Mouse (Mus musculus) liver, embryonic 16.5 days (tissue): ENCODE measurements around the gene S1pr3. TPM values are rescaled to one million over a fixed set of nuclear protein-coding genes. Genes with fewer than 3 reads are reported as not detected.

ENCODE experiments used
- ATAC-seq: fragments of 200-750 bp; cut with Nextera tagmentation; 2 replicates; pipeline ENCODE4 v1.8.0; 2017; ENCODE audit warnings: low read depth, mild to moderate bottlenecking, moderate number of reproducible peaks, moderate library complexity
- H3K27ac ChIP-seq: fragments of 300-500 bp; sonication (generic); 2 replicates; pipeline ENCODE4 v1.5.1; 2014; ENCODE audit warnings: mild to moderate bottlenecking, low read length
- H3K27me3 ChIP-seq: fragments of 300-500 bp; sonication (generic); 2 replicates; pipeline ENCODE4 v1.6.1; 2014; ENCODE audit warnings: low read depth, low read length, mixed read lengths; ENCODE audit not compliant: control insufficient read depth, insufficient read depth
- H3K36me3 ChIP-seq: fragments of 300-500 bp; sonication (generic); 2 replicates; pipeline ENCODE4 v1.6.1; 2014; ENCODE audit warnings: mild to moderate bottlenecking; ENCODE audit not compliant: control insufficient read depth, insufficient read depth
- H3K4me1 ChIP-seq: fragments of 300-500 bp; sonication (generic); 2 replicates; pipeline ENCODE4 v1.6.1; 2014; ENCODE audit warnings: low read depth, low read length, mixed read lengths; ENCODE audit not compliant: control insufficient read depth
- H3K4me2 ChIP-seq: fragments of 300-500 bp; sonication (generic); 2 replicates; pipeline ENCODE4 v1.6.1; 2014; ENCODE audit warnings: low read depth, low read length, mixed read lengths
- H3K4me3 ChIP-seq: fragments of 300-500 bp; sonication (generic); 2 replicates; pipeline ENCODE4 v1.5.1; 2014; ENCODE audit warnings: low read depth, mild to moderate bottlenecking, low read length
- H3K9ac ChIP-seq: fragments of 300-500 bp; sonication (generic); 2 replicates; pipeline ENCODE4 v1.6.1; 2014; ENCODE audit warnings: low read depth, low read length
- H3K9me3 ChIP-seq: fragments of 300-500 bp; sonication (generic); replicated peaks from 2 replicates; pipeline ENCODE4 v1.6.1; 2016; ENCODE audit warnings: low read length; ENCODE audit not compliant: control insufficient read depth
- WGBS: fragments of 180-500 bp; shearing (Covaris S2); extraction: QIAGEN DNeasy Blood & Tissue Kit; methylation state at CpG from one replicate; pipeline ENCODE4 v1.1.7; 2014; ENCODE audit not compliant: insufficient replicate concordance; 5-methylcytosine and 5-hydroxymethylcytosine counted together
- polyA plus RNA-seq: library from polyadenylated mRNA; unstranded; fragments of >200 nt; fragmentation: Nextera tagmentation; extraction: Ambion mirVana; gene quantifications from 2 replicates; pipeline ENCODE4 v1.2.1, GENCODE M21; 2015

S1pr3 gene
- polyA plus RNA-seq, 1 experiment from 2014 or later, result 1.5 TPM

DNA sequence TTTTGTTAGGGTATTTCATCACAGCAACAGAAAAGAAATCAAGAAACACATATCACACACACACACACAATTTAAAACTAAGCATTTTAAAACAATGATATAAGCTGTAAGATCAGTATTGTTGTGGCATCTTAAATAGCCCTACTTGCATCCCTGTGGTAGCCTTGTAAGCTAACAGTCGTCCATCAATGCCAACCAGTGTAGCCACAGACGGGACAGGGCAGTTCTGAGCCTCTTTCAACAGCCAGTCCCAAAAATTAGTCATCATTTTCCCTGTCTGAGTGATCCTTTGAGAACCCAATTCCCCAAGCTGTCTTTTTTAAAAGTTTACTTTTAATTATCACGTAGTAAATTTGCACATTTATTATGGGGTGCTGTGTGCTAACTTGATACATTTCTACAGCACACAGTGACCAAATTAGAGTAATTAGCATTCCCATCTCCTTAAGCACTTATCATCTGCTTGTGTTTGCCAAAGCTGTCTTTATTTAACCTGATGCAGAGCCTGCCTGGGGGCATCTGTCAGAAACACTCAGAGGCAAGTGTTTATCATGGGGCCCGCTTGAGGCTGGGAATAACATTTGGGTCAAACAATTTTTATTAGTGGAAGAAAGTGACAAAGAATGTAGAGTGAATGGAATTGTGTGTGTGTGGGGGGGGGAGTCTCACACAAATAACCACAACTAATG lies 47.9 kb downstream of the S1pr3 start:
- Histone ChIP-seq H3K27me3 (no peaks in the 10 kb centered on the region), H3K4me3 (no peak overlapping the region), H3K4me1 (no peaks in the 10 kb centered on the region), H3K4me2 (no peak overlapping the region), H3K9ac (no peak overlapping the region), H3K9me3 (no peaks in the 10 kb centered on the region), H3K36me3 (no peaks in the 10 kb centered on the region), H3K27ac (no peak overlapping the region)
- 34% methylated on average over 4 of the region's 4 CpGs for WGBS
- ATAC-seq, result no peak

DNA sequence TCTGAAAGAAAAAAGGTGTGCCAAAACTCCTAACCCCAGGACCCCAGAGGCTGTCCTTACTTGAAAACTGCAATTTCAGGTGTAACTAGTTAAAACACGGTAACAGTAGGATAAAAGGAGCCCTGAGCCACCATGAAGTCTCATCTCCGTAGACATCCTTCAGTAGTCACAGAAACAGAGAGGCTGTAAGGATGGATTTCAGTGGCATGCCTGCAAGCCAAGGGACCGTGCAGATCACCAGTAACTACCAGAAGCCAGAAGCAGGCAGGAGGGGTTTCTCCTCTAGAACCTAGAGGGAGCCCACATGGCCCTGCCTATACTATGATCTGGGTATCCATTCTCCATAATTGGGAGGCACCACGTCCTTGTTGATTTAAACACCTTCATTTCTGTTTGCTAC lies 55.9 kb downstream of the S1pr3 start:
- ATAC-seq, result no peak
- no peak overlapping the region for H3K9ac ChIP-seq
- H3K36me3 ChIP-seq, result no peaks in the 10 kb centered on the region
- no peaks in the 10 kb centered on the region for H3K9me3 ChIP-seq
- H3K4me1 ChIP-seq, result no peaks in the 10 kb centered on the region
- H3K27ac ChIP-seq, result no peak overlapping the region
- WGBS, result 55% methylated on average over 4 of the region's 4 CpGs
- H3K27me3 ChIP-seq, result no peaks in the 10 kb centered on the region
- no peak overlapping the region for H3K4me3 ChIP-seq
- H3K4me2 ChIP-seq, result no peak overlapping the region

DNA sequence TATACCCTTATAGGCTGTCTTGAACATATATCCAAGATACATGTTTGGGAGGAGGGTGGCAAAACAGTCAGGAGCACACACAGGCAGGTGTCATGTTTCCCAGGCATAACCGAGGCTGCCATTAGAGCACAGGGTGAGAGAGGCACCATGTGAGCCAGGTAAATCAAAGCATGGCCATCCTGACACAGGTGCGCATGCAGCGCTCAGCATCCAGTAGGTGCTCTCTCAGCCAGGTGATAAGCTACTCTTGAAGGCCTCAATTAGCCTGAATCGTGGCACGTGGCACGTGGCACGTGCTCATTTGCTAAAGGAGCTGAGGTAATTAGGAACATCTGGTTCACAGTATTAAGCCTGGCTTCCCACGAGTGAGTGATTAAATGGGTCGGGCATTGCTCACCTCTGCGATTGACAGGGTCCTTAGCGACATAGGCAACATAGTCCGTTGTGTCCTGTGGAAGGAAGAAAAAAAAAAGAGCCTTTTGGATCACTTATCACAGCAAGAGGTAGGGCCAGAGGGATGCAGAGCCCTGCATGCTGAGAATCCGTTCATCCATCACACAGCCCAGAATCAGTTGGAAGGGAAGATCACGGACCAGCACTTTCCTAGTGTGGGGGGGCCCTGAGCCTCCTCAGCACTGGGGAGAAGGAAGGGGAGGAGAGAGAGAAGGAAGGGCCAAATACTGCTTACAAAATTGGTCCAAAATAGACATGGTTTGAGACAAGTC lies 57.8 kb downstream of the S1pr3 start:
- no peak overlapping the region for H3K4me2 ChIP-seq
- no peaks in the 10 kb centered on the region for H3K36me3 ChIP-seq
- no peaks in the 10 kb centered on the region for H3K9me3 ChIP-seq
- ATAC-seq, result no peak
- no peaks in the 10 kb centered on the region for H3K4me1 ChIP-seq
- no peaks in the 10 kb centered on the region for H3K27me3 ChIP-seq
- no peak overlapping the region for H3K27ac ChIP-seq
- 69% methylated on average over 14 of the region's 14 CpGs for WGBS
- H3K4me3 ChIP-seq, result no peak overlapping the region
- no peak overlapping the region for H3K9ac ChIP-seq

DNA sequence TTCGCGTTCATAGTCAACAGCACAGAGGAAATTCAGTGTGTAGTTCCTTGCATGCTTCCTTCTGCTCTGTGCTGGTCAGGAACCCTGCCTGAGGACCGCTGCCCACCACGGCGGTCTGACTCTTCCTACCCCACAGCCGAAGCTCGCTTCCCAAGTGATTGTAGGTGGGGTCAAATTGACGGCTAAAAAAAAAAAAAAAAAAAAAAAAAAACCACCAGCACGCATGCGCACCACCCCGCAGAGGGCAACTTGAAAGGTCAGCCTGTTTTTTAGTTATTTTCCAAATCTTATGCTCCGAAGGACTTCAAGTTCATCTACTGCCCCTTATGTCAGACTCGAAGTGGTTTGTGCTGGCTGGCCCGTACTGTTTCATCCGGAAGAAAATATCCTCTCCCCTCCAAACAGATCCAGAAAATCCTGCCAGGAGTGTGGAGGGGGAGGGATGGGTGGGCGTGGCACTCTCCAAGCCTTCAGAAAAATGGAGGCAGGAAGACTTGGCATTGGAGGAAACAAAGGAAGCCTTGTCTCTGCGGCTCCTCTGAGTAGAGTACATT lies 60.3 kb downstream of the S1pr3 start:
- Histone ChIP-seq H3K36me3 (no peaks in the 10 kb centered on the region), H3K4me1 (no peaks in the 10 kb centered on the region), H3K27me3 (no peaks in the 10 kb centered on the region), H3K9ac (no peak overlapping the region), H3K9me3 (no peaks in the 10 kb centered on the region), H3K27ac (no peak overlapping the region), H3K4me2 (no peak overlapping the region), H3K4me3 (no peak overlapping the region)
- WGBS, result 59% methylated on average over 17 of the region's 17 CpGs
- ATAC-seq, result no peak

Other genes with a start within 250 kb of the S1pr3 start
- gene Nxnl2, start 237.6 kb upstream of the S1pr3 start, polyA plus RNA-seq, result 0.07 and 0.19 TPM in 2 replicates
- 0.07 TPM in 1 of 2 replicates, not detected in the other for gene Shc3, start 160.8 kb downstream of the S1pr3 start, polyA plus RNA-seq
- 330 and 390 TPM in 2 replicates for gene Cks2, start 236.6 kb downstream of the S1pr3 start, polyA plus RNA-seq
- gene Secisbp2, start 243.1 kb downstream of the S1pr3 start, polyA plus RNA-seq, result 11.6 and 13.6 TPM in 2 replicates